Mouse (Mus musculus) embryo, embryonic 10 days (tissue): Measurements from ENCODE around the gene Gba.

Experiments
- DNase-seq: peaks from one replicate; pipeline ENCODE4 v3.0.0-alpha.2; 2015; ENCODE audit warnings: low spot score

Gba gene

DNA sequence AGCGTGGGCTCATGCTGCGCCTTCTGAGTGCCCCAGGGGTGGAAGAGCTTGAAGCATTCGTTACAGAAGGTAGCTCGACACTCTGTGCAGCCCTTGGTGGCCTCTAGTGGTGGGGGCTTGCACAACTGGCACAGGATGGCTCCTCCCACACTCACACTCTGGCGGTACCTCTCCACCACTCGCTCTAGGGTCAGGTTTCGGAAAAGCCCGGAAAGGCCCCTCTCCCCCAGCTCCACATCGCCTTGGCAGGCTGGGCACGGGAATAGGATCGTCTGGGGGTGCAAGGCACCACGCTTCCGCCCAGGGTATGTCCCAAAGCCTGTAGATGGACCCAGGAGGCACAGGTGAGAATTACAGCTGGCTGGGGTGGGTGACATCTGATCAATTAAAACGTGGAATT lies 40.9 kb downstream of the Gba start:
- peak; percentile 80 for DNase-seq

DNA sequence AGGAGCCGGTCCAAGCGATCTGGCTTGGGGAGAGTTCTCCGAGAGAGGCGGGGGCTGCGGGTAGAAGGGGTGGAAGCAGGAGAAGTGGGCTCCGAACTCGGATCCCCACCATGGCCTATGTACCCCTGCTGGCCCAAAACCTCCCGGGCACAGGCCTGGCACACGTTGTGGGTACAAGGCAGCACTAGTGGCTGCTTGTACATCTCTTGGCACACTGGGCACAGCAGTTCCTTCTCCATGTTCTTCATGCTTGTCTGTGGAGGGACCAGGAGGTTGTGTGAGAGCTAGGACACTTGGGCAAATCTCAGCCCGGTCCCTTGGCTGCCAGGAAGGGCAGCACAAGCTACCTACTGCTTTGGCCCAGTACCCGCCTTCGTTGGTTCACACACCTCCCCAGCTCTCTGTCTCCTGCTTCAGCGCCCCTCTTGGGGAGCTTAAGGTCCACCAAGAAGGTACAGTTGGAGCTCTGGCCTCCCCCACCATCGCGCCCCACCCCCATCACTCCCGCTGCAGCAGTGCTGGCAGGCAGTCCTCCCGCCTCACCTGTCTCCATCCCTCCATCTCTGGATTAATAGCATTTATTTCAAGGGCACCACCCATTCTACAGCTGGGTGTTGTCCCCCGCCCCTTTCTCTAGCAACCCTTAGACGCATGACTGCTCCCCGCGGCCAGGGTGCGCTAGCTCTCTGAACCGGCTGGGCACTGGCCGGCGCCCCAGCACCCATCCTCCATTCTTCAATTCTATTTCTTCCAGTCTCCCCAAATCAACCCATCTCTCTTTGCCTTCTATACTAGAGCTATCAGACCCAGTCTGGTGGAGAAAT lies 41.6 kb downstream of the Gba start:
- no peak for DNase-seq

DNA sequence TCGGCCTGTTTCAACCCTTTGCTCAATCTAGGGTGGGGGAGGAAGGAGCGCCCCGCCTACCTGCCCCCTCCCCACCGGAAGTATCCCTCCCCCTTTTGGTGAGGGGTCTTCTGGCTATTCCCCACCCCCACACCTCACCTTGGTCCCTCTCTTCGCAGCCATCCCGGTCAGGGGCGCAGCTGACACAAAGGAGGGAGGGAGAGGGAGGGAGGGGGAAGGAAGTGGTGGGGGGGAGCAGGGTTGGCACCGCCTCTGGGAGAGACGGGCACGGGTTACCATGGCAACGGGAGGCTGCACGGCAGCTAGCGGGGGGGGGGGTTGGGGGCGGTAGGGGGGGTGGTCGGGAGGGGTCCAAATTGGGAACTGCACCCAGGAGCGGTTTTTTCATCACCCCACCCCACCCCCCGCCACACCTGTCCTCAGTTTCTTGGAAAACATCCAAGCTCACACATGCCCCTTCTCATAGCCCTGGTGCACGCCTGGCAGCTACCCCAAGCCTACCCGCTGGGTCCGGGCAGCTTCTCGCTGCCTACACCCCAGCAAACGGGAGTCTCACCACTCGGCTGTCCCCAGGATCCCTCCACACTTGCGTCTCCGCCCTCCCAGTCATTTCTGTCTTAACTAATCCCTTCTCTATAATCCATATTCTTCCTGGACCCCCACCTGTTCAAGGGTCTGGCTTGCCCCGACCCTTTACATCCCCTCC lies 42.4 kb downstream of the Gba start:
- no peak for DNase-seq

DNA sequence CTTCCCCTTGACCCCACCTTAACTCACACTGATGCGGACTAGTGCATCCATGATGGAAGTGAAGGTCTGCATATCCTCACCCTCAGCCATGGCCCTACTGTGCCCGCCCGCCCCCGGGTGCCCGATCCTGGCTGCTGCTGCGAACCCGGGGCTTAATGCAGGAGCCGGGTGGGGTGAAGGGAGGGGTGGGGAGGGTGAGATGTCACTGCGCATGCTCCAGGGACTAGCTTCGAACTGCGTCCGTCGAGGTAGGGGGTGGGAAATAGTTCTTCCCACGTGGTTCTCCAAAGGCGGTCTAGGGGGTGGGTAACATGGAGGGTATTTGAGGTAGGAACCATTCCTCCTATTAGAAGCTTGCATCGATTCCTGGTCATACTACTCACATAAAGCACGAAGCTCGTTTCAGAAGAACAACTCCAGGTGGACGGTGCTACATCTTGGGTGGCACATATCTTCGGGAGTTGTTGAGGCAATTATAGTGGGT lies 43.0 kb downstream of the Gba start, which contains the start of gene Krtcap2:
Gene Krtcap2 (plus strand): TSS at position 279 of the 484 bp plus-strand sequence.
- no peak for DNase-seq

DNA sequence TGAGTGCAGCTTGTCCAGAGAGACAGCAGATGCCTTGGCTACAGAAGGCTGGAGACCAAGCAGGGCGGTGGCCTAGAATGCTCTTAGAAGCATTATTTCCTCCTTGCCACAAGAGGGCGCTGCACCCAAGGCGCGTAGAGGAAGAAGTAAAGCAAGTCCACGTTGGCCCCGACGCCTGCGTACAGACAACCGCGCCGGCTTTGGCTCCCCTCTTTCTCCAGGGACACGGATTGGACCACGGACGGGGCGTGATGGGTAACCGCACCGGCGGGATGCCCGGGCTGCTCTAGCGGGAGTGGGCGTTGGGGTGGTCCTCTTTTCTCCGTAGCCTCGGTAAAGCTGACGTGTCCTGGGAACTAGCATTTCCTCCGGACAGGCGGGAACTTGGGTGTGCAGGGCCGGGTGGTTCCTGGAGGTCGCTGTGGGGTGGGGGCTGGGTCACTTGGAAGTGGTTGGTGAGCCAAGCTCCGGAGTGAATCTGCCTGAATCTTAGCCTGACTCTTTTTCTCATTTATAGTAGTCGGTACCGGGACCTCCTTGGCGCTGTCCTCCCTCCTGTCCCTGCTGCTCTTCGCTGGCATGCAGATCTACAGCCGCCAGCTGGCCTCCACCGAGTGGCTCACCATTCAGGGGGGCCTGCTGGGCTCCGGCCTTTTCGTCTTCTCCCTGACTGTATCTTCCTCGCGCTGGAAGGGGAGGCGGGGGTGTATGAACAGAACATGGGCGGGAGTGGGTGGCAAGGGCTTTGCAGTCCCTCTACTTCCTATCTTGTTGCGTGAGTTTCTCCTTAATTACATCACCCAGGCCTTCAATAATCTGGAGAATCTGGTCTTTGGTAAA lies 43.8 kb downstream of the Gba start, which contains the start of gene Trim46:
Gene Trim46 (minus strand): TSS at position 49 of the 840 bp plus-strand sequence.
- DNase-seq, result peak; percentile 96

DNA sequence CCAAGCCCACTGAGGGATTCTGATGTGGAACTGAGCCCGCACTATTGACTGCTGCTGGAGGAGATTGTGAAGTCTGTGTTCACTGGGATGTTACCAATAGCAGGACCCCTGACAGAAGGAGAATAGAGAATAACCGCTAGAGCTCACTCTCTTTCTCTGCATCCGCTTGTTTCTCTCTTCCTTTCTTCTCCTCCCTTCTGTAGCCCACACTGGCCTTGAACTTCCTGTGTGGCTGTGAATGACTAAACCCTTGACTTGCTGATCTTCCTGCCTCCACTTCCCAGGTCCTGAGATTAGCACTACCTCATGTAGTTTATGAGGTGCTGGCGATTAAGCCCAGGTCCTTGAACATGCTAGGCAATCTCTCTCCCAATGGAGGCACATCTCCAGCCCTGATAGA lies 44.7 kb downstream of the Gba start:
- DNase-seq, result no peak

DNA sequence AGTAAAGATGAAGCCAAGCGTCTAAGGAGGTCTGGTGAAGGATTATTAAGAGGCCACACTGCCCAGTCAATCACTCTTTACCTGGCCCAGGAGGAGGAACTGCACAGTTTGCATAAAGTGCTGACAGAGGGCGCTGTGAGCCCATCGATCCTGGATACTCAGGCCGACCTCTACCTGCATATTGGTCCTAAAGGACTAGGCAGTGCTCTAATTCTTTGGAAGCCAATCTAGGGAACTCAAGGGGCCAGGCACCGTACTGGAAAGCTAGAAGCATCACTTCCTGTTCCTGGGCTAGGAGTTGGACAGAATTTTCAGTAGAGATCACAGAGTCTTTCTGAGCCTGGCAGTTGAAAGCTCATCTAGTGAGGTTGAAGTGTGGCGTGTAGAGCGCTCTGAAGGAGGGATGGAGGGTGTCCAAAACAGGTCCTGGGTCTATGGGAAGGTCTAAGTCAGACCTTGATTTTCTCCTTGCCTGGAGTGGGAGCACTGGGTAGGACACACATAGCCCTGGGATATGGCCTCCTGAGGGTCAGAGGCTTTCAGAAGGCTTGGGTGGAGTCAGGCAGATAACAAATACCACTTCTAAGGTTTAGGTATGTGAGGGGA lies 47.8 kb downstream of the Gba start:
- DNase-seq, result peak; percentile 84

DNA sequence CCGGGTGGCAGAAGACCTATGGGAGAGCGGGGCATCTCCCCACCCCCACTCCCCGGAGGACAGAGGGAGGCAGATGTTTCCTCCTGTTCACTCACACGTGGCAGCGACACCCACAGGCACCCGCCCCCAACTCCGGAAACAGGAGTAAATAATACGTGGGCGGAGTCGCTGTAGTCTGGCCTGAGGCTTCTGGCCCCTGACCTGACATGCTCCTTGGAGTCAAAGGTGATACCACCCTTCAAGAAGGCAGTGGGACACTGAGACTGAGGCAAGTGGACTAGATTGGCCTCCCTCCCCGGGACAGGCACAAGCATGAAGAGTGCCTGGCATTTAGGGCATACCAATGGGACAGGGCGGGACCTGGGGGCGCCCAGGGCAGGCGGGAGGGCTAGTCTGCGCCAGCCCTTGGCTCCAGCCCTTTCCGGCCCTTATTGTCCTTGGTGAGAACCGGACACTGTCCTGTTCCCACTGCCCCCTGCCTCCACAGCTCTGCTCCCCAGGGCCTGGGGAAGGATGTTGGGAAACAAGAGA lies 48.7 kb downstream of the Gba start:
- peak; percentile 79 for DNase-seq

DNA sequence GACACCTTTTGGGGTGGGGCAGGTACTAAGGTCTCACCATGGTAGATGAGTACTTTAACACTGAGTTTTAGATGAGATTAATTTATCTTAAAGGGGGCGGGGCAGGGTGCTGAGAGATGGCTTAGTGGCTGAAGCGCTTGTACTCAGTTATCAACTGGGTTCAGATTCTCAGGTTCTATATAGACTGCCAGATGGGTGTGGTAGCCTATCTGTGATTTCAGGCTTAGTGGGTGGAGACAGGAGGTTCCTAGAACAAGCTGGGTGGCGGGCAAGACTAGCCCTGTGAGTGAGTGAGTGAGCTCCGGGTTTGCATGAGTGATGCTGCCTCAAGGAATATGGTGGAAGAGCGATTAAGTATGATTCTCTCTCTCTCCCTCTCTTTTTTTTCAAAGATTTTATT lies 52.3 kb downstream of the Gba start:
- DNase-seq, result no peak

DNA sequence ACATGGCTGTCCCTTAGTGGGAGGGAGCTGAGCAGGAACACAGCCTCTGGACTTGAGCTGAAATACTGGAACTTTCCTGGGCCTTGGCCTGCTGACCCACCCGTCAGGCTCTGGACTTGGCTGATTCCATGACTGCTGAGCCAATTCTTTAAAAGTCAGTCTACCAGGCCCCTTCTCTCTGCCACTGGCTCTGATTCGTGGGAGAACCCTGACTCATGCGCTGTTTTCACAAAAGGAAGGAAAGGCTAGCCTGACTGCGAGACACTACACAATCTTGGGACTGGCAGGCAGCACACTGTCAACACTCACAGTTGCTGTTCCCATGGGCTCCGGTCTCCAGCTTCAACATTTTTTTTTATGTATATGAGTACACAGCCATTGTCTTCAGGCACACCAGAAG lies 53.4 kb downstream of the Gba start:
- no peak for DNase-seq
